Mouse (Mus musculus) brain, embryonic 18.5 days (tissue): ENCODE measurements around the gene 1700034J05Rik.

Source experiments
- DNase-seq: peaks from one replicate; pipeline ENCODE4 v3.0.0-alpha.2; 2012; ENCODE audit warnings: low read depth, low spot score

1700034J05Rik gene

DNA sequence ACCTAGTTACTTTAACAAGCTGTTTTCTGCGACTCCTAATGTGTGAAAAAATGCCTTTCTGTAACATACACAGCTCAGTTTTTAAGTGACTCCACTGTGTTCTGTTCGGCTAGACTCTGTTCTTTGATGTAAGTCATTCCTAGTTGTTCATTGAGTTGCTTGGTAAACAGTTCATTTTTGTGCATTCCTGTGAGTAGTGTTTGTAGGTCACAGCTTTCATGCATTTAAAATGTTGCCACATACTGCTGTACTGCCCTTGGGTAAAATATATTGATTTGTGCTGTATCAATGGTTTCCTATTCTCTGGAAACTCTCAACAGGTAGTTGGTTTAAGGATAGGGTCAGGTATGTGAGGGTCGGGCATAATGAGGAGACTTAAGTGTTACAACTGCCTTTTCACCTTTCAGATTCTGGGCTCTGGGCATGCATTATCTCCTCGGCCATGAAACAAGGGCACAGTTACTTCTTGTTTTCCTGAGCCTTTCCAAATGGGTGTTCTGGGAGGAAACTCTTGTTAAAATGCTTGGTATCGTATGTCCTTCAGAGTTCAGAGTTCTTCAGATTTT, 27.7 kb downstream of the 1700034J05Rik start:
- DNase-seq = no peak

DNA sequence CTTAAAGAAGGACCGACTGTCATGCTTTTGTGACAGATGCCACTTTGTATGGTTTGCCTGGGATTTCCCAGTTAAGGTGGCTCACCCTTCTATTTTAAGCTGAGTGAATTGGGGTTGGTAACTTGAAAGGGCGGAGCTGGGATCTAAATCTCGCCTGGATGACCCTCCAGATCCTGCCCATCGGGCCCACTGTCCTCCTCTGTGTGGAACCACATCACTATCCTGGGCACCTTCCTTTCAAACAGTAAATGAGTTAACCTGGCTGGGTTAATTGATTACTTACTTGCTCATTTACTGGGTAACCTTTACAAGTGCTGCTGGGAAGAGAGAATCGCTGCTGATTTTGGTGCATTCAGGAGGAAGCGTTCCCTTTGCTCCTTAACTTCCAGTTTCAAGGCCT, 35.9 kb downstream of the 1700034J05Rik start:
- no peak for DNase-seq

DNA sequence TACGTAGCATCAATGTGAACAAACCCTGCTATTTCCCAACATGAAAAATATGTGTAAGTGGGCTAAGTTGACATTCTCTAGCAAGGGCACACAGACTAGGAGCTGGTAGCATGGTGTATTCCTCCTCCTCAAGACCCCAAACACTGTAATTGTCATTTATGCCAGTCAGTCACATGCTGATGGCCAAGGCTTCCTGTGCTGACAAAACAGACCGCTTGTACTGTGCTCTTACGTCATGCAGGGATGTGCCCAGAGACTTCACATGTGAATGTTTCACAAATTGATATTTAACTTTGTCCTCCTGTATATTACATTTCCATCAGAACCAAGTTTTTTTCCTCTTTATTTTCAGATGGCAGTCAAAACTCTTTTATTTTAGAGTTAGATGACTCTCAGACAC, 36.8 kb downstream of the 1700034J05Rik start:
- DNase-seq = no peak

DNA sequence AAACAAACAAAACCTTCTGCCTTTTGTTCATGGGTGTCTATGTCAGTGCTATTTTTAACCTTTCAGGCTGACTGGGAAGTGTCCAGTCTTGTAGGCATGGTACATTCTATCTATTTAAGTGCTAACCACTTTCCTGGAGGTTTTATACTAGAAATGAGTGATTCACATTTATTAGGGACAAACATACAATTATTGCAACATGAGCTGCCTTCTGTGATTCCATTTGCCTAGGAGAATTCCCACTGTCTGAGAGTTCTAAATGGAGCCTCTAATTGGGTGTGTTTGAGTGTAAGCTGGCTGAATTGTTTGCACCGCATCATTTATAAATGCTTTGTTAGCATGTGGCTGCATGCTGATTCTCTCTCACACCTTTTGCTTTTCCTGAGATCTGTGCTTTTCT, 38.4 kb downstream of the 1700034J05Rik start:
- DNase-seq = no peak

DNA sequence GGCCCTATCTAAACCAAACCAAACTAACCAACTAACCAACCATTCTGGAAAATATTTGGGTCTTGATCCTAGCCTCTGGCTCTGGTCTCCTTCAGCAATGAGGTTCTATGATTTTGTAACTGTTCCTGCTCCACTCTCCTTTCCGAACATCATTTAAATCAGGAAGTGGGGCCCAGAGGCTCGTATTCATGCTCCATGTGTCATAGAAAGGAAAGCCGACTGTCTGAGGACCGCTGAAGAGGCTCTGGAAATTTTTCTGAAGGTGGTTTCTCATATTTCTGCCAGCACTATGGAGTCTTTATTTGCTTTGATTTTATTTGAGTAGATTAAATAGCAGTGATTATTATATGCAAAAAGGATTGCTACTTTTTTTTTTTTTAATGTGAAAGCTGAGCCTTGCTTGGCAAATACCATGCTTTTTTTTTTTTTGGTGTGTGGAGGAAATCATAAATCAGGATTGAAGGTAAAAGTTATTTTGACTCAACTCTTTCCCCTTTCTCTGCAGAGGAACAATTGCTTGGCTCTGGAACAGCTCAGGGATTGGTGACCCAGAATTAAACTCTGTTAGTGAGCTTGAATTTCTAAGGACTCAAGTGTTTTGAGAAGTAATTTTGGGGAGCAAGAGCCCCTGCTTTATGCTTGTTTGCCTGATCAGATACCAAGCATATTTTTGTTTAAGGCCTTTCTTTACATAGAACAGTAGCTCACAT, 40.6 kb downstream of the 1700034J05Rik start:
- no peak for DNase-seq

DNA sequence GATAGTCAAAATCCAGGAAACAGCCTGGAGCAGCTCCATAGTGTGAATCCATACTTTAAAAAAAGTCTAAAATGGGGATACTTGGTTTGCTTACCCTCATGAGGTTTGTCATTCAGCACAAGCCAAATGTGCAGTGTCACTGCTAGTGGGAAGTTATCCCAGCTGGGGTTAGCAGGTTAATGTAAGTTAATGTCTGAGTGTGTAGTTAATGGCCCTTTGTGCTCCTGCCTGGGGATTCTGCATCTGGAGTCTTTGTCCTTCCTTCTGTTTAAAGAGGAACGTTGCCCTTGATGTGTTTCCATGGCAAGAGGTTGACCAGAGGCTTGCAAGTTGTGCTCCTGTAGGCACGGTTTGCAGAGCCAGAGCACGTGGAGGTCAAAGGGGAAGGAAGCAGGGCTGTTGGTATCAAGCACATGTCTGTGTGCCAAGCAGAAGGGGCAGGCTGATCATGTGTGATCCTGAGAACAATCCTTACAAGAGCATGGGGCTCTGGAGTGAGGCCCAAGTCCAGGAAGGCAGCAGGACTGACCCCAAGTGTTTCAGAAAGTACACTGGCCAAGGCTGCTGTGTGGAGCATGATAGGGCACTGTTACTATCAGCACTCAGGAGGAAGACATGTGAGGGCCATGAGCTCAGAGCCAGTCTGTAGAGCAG, 41.3 kb downstream of the 1700034J05Rik start:
- no peak for DNase-seq

DNA sequence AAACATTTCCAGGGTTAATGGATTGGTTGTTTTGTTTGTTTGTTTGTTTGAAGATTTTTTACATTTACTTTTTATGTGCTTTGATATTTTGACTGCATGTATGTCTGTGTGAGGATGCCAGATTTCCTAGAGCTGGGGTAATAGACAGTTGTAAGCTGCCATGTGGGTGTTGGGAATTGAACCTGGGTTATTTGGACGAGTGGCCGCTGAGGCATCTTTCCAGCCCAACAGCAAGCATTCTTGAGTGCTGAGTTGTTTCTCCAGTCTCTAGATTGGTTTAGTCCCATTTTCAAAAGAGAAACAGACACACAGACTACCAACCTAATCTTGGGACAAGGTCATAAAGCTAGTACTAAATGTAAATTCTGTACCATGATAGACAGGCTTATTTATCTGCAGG, 43.4 kb downstream of the 1700034J05Rik start:
- DNase-seq = no peak

DNA sequence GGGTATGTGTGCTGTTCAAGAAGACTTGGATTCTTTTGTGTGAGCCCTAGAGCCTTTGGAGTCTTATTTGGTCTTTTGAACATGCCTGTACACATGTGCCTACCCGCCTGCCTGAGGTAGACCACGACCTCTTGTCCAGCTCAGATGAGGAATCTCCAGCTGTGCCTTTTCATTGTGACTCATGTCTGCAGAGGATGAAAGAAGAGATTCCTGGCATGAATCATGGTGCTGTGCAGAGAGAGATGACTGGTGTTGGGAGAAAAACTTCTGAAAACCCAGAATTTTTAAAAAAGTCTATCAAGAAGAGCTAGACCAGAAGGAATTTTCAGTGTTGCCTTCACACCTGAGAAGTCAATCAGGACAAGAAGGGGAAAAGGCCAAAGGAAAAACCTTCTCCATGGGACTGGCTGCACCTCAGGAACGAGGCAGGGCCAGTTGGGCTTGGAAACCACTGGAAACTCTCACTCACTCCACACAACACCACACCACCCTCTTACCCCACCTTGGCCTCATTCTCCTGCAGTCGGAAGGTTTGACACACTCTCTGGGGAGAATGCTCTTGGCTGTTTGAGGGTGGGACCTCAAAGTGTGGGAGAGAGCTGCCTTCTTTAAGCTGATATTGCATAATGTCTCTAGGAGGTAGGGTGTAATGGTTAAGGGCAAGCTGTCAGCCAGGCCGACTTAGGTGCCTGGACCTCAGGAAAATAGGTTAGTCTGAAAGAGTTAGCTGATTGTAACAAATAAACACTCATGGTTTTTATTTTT, 44.3 kb downstream of the 1700034J05Rik start:
- no peak for DNase-seq

DNA sequence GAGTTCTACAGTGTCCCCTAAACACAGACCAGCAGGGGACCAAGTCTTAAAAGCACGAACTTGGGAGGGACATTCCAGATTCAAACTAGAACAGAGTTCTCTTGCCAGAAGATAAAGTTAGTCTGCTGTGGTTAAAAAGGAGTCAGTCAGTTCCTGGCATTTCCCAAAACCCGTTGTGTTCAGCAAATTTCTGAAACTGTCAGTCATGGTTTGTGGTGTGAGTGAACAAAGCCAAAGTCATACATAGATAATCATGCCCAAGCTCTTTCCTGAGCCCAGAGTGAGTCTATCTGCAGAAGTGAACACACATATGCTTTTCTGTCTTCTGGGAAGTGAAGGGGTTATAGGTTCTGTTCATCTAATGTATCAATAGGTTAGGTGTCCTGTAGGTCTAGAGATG, 45.4 kb downstream of the 1700034J05Rik start:
- DNase-seq = no peak

DNA sequence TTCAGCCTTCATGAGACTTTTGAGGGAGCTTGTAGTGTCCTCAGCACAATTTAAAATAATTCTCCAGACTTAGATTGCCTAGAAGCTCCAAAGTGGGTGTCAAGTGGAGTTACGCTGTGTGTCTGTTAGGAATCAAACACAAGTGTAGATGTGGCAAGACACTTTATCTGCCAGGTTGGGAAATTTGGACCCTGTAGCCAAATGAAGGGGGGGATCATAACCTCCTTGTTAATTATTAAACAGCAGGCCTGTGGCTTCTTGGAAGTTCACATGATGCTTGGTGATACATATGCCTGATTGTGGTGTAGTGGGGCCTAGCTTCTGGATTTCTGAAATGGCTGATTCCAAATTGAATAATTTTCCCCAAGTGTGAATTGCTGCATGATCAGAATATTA, 46.4 kb downstream of the 1700034J05Rik start:
- no peak for DNase-seq

DNA sequence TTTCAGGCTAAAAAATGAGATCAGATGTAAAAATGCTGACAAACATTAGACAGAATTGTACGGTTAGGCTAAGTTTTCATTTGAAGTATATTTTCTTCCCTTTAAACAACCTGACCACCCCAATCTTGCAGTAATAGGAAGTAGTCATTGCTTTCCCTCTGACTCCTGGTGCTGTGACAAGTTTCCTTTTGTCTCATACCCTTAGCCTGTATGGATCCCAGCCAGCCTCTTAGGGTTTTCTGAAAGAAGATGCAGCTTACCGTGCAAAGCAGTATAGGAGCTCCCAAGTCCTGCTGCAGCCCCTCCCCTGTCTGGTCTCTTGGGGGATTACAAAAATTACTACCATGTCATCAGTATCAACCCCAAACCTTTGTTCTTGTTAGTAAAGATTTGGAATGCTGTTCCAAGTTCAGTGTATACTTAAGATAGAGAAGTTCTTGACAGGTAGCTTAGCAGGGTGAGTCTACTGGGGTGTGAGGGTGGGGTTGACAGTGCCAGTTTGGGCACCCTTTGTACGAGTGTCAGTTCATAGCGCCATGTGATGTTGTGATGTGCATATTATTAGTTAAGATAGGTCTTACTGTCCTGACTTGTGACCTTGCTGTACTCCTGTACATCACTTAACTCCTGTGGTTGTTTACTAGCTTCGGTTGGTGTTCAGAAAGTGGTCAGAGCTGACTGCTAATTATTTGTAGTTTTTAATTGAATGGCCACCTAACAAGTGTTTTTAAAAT, 47.0 kb downstream of the 1700034J05Rik start:
- no peak for DNase-seq

DNA sequence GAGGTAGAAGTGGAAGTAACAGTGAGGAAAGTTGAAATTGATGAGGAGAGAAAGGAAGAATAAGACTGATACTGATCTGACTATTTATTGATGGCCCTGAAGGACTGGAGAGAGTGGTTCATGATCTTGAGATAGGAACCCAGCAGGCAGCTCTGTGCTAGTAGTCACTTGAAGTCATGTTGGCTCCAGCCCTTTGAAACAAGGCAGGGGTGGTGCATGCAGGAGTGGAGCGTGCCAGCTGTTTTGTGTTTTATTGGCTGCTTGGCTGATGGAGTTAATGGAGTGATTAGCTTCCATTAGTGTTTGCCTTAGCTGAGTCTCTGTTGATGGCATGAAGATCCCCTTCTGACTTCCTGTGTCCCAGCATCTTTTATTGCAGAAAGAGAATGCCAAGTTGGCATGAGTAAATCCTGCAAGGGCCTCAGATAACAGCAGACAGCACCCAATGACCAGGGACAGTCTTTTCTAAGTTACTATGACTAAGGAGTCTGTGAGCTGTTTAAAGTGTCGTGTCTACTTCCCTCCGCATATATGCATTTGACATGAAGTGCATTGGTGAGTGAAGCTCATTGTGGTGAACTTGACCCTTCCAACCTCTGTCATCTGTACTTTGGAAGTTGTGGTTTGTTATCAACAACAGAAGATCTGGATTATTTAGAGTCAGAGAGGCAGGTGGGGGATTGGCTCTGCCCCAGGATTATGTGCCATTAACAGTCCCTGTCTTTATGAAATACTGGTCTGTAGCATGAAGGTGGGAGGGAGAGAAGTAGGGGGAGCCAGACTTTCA, 48.0 kb downstream of the 1700034J05Rik start:
- no peak for DNase-seq

DNA sequence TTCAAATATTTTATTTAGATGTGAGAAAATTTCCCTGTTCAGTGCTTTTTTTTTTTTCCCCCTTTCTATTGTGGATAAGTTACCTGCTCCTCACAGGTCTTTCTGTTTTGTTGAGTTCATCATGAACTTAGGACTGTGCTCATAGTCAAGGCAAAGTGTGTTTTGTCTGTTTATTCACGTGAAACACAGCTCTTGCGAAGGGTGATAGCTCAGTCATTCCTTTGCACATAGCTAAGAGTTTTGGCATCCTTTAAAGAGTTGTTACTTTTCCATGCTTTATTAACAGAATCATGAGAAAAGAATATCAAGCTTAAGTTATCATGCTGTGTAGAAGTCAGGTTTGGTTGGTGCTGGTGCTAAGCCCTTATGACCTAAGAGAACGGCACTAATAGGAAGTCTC, 49.5 kb downstream of the 1700034J05Rik start:
- no peak for DNase-seq

DNA sequence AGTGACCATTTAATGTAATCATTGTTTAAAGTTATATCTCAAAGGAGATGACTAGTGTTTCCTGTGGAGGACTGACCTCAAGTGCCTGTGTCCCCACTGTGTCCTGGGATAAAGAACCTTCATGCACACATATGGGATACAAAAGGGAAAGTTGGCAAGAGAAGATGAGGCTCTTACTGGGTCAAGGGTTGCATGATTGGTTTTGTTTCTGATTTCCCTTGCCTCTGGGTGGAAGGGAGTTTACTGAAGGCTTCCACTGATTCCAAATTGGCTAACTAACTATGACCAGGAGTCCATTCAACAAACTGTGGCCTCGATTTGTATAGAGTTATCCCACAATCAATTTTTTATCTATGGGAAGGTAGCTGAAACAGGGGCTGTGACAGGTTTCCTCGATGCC, 50.6 kb downstream of the 1700034J05Rik start:
- no peak for DNase-seq

DNA sequence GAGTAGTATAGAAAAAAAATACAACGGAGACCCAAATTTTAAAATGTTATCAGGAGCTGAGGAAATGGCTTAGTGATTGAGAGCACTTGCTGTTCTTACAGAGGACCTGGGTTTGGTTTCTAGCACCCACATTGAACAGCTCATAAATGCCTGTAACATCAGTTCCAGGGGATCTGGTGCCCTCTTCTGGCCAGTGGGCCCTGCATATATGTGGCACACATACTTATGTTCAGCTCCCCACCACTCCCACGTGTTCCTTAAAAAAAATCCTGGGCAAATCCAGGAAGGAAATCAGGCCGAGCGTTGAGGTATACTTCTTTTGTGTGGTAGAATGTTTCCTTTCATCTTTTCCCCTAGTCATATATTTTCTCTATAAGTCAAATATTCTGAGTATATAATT, 52.3 kb downstream of the 1700034J05Rik start:
- DNase-seq = no peak
